Mouse (Mus musculus): ENCODE measurements around the gene Iqcf3. TPM values are rescaled to one million over a fixed set of nuclear protein-coding genes. Genes with fewer than 3 reads are reported as not detected.
A peak's percentile ranks its signal among the peaks of the same experiment; 100 is the strongest.

Iqcf3 gene
- polyA plus RNA-seq, 1 experiment from 2014 or later = not detected

DNA sequence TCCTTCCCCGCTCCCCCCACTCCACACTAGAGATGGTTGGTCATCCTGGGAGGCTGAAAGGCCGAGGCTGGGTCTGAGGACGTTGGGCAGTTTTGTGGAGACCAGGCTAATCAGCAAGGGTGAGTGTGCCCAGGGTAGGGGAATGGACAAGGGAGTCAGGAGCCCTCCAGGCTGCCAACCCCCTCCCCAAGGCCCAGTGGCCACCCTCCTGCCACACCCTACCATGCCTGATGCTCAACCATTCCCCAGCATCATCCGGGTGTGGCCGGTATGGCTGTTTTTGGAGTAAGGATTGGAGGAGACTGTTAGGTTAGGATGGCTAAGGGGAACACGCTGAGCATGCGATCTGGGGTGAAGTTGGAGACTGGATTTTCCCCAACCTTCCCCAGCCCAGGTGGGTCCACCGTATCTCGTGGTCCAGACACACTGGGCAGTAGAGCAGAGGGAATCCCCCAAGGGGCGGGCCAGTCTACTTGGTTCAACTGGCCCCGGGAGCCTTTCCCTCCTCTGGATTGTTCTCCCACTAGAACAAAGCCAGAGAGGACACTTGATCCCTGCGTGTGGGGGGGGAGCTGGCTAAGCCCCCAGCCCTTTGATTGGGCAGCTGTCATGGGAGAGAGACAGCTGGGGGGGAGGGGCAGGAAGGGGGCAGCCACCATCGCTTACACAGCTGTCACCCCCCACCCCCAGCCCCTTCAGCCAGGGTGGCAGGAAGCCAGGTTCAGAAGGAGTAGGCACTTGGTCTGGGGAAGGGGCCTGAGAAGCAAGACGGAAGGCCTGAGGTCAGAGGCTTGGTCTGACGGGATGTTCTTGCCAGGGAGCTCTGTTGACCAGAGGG, 104.9 kb downstream of the Iqcf3 start:
- Histone ChIP-seq H3K4me1 (ENCODE audit: control insufficient read depth, insufficient read depth, low read length) (peaks cover 36% of the 10 kb centered on the region), H3K36me3 (ENCODE audit: control insufficient read depth, insufficient read depth, low read length) (peaks cover 8% of the 10 kb centered on the region; the same call in 1 of the 2 replicates), H3K4me2 (ENCODE audit: low read depth, low read length) (peak overlapping the region; percentile 67; the same call in 1 of the 2 replicates), H3K9me3 (replicated peaks; ENCODE audit: control insufficient read depth, low read length) (no peaks in the 10 kb centered on the region), H3K27ac (ENCODE audit: low read length) (peak overlapping the region; percentile 23; the same call in 1 of the 2 replicates), H3K27me3 (ENCODE audit: control insufficient read depth, insufficient read depth, low read length) (no peaks in the 10 kb centered on the region), H3K4me3 (replicated peaks; ENCODE audit: low read length) (no peak overlapping the region), H3K9ac (ENCODE audit: low read length) (peak overlapping the region; percentile 52; the same call in 1 of the 2 replicates)
- WGBS = 38% methylated on average over 15 of the region's 15 CpGs
- ATAC-seq (ENCODE audit: insufficient read depth, low FRiP score) = no peak

DNA sequence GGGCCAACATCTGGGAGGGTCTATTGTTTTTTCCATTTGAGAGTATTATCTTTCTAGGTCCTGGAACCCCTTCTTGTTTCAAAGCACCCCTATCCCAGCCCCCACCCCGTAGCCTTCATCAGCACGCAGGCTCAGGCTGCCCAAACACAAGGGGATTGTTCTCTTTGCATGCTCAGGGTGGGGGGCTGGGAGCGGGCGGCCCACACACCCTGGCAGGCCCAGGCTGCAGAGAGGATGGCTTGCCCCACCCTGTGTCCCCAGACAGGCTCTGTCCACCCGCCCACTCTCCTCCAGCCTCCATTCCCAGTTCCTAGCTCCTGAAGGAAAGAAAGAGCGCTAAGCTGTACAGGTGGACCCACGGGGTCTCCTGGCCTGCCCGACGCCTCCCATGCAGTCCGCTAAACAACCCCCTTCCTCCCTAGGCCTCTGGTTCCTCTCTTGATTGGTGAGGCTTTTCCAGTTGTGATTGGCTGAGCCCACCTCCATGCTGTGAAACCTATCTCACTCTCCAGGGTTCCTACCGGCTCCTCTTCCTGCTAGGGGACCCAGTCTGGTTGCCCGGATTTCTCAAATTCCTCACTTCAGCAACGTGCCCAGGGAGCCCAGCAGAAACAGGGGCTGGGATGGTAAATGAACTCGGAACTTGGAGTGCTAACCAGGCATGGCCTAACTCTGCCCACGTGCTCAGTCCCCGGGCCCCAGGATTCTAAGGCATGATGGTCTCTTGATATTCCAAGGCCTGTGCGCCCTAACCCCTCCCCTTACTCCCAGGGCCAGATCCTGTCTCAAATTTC, 106.3 kb downstream of the Iqcf3 start:
- WGBS = 12% methylated on average over 17 of the region's 17 CpGs
- no peaks in the 10 kb centered on the region for H3K27me3 ChIP-seq (ENCODE audit: control insufficient read depth, insufficient read depth, low read length)
- H3K4me3 ChIP-seq (replicated peaks; ENCODE audit: low read length) = peak overlapping the region; percentile 69
- H3K9me3 ChIP-seq (replicated peaks; ENCODE audit: control insufficient read depth, low read length) = no peaks in the 10 kb centered on the region
- no peaks in the 10 kb centered on the region for H3K36me3 ChIP-seq (ENCODE audit: control insufficient read depth, insufficient read depth, low read length)
- ATAC-seq (ENCODE audit: insufficient read depth, low FRiP score) = no peak
- peak overlapping the region; percentile 58 for H3K27ac ChIP-seq (ENCODE audit: low read length)
- peak overlapping the region; percentile 83 for H3K9ac ChIP-seq (ENCODE audit: low read length)
- H3K4me1 ChIP-seq (ENCODE audit: control insufficient read depth, insufficient read depth, low read length) = peaks cover 50% of the 10 kb centered on the region
- peak overlapping the region; percentile 67 for H3K4me2 ChIP-seq (ENCODE audit: low read depth, low read length)

DNA sequence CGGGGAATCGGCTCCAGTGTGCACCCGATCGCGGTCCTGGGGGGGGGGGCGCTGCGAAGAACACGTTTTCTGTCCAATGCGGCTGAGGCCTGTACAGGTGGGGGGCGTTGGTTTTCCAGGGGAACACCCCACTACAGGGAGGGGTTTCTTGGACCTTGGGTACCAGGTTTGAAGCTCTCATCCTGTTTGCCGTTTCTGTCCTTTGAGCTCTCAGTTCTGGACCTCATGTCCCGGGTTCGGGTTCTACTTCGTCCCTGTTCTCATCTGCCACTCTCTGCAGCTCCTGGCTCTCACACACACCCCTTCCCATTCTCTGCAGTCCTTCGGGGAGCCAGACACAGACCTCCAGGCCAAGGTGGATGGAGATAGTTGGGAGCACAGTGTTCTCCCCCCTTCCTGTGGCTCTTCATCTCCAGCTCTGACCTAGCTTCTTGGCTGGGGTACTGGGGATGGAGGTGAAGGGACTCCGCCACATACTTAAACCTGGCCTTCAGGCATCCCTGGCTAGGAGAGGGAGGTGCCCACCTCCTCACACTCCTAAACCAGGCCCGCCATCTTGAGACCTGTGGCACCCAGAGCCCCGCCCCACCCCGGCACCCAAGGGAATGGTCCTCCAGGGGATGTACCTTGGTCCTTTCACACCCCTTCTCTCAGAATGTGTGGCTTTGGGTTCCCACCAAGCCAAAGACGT, 107.2 kb downstream of the Iqcf3 start:
- peaks cover 56% of the 10 kb centered on the region for H3K4me1 ChIP-seq (ENCODE audit: control insufficient read depth, insufficient read depth, low read length)
- H3K9ac ChIP-seq (ENCODE audit: low read length) = peak overlapping the region; percentile 83
- H3K9me3 ChIP-seq (replicated peaks; ENCODE audit: control insufficient read depth, low read length) = no peaks in the 10 kb centered on the region
- peak; percentile 11; the same call in 1 of the 2 replicates for ATAC-seq (ENCODE audit: insufficient read depth, low FRiP score)
- H3K4me2 ChIP-seq (ENCODE audit: low read depth, low read length) = peak overlapping the region; percentile 67
- 1% methylated on average over 20 of the region's 20 CpGs for WGBS
- H3K36me3 ChIP-seq (ENCODE audit: control insufficient read depth, insufficient read depth, low read length) = no peaks in the 10 kb centered on the region
- peak overlapping the region; percentile 69 for H3K4me3 ChIP-seq (replicated peaks; ENCODE audit: low read length)
- H3K27me3 ChIP-seq (ENCODE audit: control insufficient read depth, insufficient read depth, low read length) = no peaks in the 10 kb centered on the region
- peak overlapping the region; percentile 77 for H3K27ac ChIP-seq (ENCODE audit: low read length)

DNA sequence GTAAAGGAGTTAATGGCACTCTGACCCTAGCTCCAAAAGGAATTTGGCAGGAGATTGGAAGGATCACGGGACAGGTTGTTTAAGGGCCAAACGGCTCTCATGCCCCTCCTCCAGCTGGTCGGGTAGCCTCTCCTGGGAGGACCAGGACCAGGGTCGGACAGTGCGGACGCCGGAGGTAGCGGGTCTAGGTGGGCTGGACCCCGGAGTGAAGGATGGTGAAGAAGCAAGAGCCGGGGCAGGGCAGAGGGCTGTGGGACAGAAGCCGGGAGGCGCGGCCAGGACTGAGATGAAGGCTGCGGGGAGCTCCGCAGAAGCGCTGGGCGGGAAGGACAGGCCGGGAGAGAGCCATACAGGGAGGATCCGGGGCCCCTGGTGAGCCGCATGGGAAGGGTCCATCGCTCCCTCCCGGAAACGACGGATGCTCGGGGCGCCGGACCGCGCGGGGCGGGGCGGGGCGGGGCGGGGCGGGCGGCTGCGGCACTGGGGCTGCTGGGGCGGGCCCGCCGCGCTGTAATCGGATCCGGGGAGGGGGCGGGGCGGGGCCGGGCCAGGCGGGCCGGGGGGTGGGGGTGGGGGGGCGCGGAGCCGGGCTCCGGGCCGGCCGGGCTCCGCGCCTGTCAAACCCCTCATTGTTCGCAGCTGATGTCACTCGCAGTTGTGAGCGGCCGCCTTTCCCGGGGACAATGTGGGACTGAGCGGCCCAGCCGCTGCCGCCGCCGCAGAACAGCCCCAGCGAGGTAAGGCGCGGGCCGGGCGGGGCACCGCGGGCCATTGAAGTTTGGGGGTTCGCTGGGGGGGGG, 108.0 kb downstream of the Iqcf3 start, which contains the start of gene Pcbp4:
Gene Pcbp4 (plus strand): TSS at position 21 of the 800 bp plus-strand sequence.
- no peaks in the 10 kb centered on the region for H3K27me3 ChIP-seq (ENCODE audit: control insufficient read depth, insufficient read depth, low read length)
- H3K4me3 ChIP-seq (replicated peaks; ENCODE audit: low read length) = peak within 1 kb of the TSS; percentile 69
- WGBS = under 1% methylated on average over 35 of the region's 74 CpGs
- ATAC-seq (ENCODE audit: insufficient read depth, low FRiP score) = peak; percentile 79
- peak within 1 kb of the TSS; percentile 77 for H3K27ac ChIP-seq (ENCODE audit: low read length)
- no peaks in the 10 kb centered on the region for H3K9me3 ChIP-seq (replicated peaks; ENCODE audit: control insufficient read depth, low read length)
- peaks cover 60% of the 10 kb centered on the region for H3K4me1 ChIP-seq (ENCODE audit: control insufficient read depth, insufficient read depth, low read length)
- peak within 1 kb of the TSS; percentile 67 for H3K4me2 ChIP-seq (ENCODE audit: low read depth, low read length)
- H3K36me3 ChIP-seq (ENCODE audit: control insufficient read depth, insufficient read depth, low read length) = no peaks in the 10 kb centered on the region
- H3K9ac ChIP-seq (ENCODE audit: low read length) = peak within 1 kb of the TSS; percentile 83

Other genes with a start within 250 kb of the Iqcf3 start
- gene Dusp7, start 193.0 kb downstream of the Iqcf3 start, polyA plus RNA-seq (2015; fragmentation: Nextera tagmentation; extraction: Ambion mirVana) = 14.2 and 14.5 TPM in 2 replicates
- gene Rpl29, start 132.2 kb downstream of the Iqcf3 start, polyA plus RNA-seq (2015; fragmentation: Nextera tagmentation; extraction: Ambion mirVana) = 747 and 881 TPM in 2 replicates
- gene Acy1, start 123.3 kb downstream of the Iqcf3 start, polyA plus RNA-seq (2015; fragmentation: Nextera tagmentation; extraction: Ambion mirVana) = 43.4 and 44.3 TPM in 2 replicates
- gene Abhd14b, start 114.2 kb downstream of the Iqcf3 start, polyA plus RNA-seq (2015; fragmentation: Nextera tagmentation; extraction: Ambion mirVana) = 28.3 and 35.8 TPM in 2 replicates
- 49.5 and 50.4 TPM in 2 replicates for gene Abhd14a, start 114.0 kb downstream of the Iqcf3 start, polyA plus RNA-seq (2015; fragmentation: Nextera tagmentation; extraction: Ambion mirVana)
- 39.4 and 42.5 TPM in 2 replicates for gene Pcbp4, start 108.3 kb downstream of the Iqcf3 start, polyA plus RNA-seq (2015; fragmentation: Nextera tagmentation; extraction: Ambion mirVana)
- 0.19 and 0.26 TPM in 2 replicates for gene Gpr62, start 95.7 kb downstream of the Iqcf3 start, polyA plus RNA-seq (2015; fragmentation: Nextera tagmentation; extraction: Ambion mirVana)
- 40.8 and 42.6 TPM in 2 replicates for gene Rrp9, start 85.7 kb downstream of the Iqcf3 start, polyA plus RNA-seq (2015; fragmentation: Nextera tagmentation; extraction: Ambion mirVana)
- gene Parp3, start 84.7 kb downstream of the Iqcf3 start, polyA plus RNA-seq (2015; fragmentation: Nextera tagmentation; extraction: Ambion mirVana) = 6.2 and 6.7 TPM in 2 replicates
- gene Iqcf1, start 61.7 kb downstream of the Iqcf3 start, polyA plus RNA-seq (2015; fragmentation: Nextera tagmentation; extraction: Ambion mirVana) = not detected in 2 replicates
- gene Iqcf5, start 47.1 kb downstream of the Iqcf3 start, polyA plus RNA-seq (2015; fragmentation: Nextera tagmentation; extraction: Ambion mirVana) = not detected in 2 replicates
- not detected in 2 replicates for gene Iqcf4, start 9.4 kb upstream of the Iqcf3 start, polyA plus RNA-seq (2015; fragmentation: Nextera tagmentation; extraction: Ambion mirVana)
- not detected in 2 replicates for gene Iqcf6, start 65.0 kb upstream of the Iqcf3 start, polyA plus RNA-seq (2015; fragmentation: Nextera tagmentation; extraction: Ambion mirVana)
- 0.08 TPM in 1 of 2 replicates, not detected in the other for gene Grm2, start 94.5 kb upstream of the Iqcf3 start, polyA plus RNA-seq (2015; fragmentation: Nextera tagmentation; extraction: Ambion mirVana)
- gene Tex264, start 124.3 kb upstream of the Iqcf3 start, polyA plus RNA-seq (2015; fragmentation: Nextera tagmentation; extraction: Ambion mirVana) = 53.4 and 60.5 TPM in 2 replicates
- 4.0 and 4.8 TPM in 2 replicates for gene Rad54l2, start 227.6 kb upstream of the Iqcf3 start, polyA plus RNA-seq (2015; fragmentation: Nextera tagmentation; extraction: Ambion mirVana)

Measured in stomach, embryonic 16.5 days (tissue).